Mouse (Mus musculus) neural tube, embryonic 15.5 days (tissue): ENCODE data around the gene Tbc1d22b. TPM values are rescaled to one million over a fixed set of nuclear protein-coding genes. Genes with fewer than 3 reads are reported as not detected.
"Not testable (repeated sequence)": the region's sequence is repeated elsewhere in the genome, so short reads cannot be mapped to it uniquely, and the experiment has no call there.

Experiments
- ATAC-seq: fragments of 200-750 bp; cut with Nextera tagmentation; 2 replicates; pipeline ENCODE4 v1.8.0; 2017; ENCODE audit warnings: mild to moderate bottlenecking, moderate TSS enrichment, moderate library complexity; ENCODE audit not compliant: low FRiP score
- H3K27ac ChIP-seq: fragments of 300-500 bp; sonication (generic); replicated peaks from 2 replicates; pipeline ENCODE4 v1.5.1; 2015; ENCODE audit warnings: mild to moderate bottlenecking, inconsistent platforms
- H3K27me3 ChIP-seq: fragments of 300-500 bp; sonication (generic); replicated peaks from 2 replicates; pipeline ENCODE4 v1.6.1; 2015; ENCODE audit warnings: inconsistent platforms
- H3K36me3 ChIP-seq: fragments of 300-500 bp; sonication (generic); 2 replicates; pipeline ENCODE4 v1.6.1; 2015; ENCODE audit warnings: inconsistent platforms
- H3K4me1 ChIP-seq: fragments of 300-500 bp; sonication (generic); 2 replicates; pipeline ENCODE4 v1.6.1; 2015; ENCODE audit warnings: inconsistent platforms
- H3K4me2 ChIP-seq: fragments of 300-500 bp; sonication (generic); 2 replicates; pipeline ENCODE4 v1.6.1; 2015; ENCODE audit warnings: inconsistent platforms, mild to moderate bottlenecking, moderate library complexity
- H3K4me3 ChIP-seq: fragments of 300-500 bp; sonication (generic); replicated peaks from 2 replicates; pipeline ENCODE4 v1.5.1; 2015; ENCODE audit warnings: mild to moderate bottlenecking, inconsistent platforms
- H3K9ac ChIP-seq: fragments of 300-500 bp; sonication (generic); replicated peaks from 2 replicates; pipeline ENCODE4 v1.6.1; 2015; ENCODE audit warnings: mild to moderate bottlenecking, inconsistent platforms
- H3K9me3 ChIP-seq: fragments of 300-500 bp; sonication (generic); replicated peaks from 2 replicates; pipeline ENCODE4 v1.6.1; 2016; ENCODE audit warnings: inconsistent platforms
- WGBS: fragments of 180-500 bp; shearing (Covaris S2); methylation state at CpG from one replicate; pipeline ENCODE4 v1.1.7; 2015; ENCODE audit warnings: mixed read lengths; 5-methylcytosine and 5-hydroxymethylcytosine counted together
- polyA plus RNA-seq: library from polyadenylated mRNA; unstranded; fragments of >200 nt; fragmentation: Nextera tagmentation; extraction: Ambion mirVana; gene quantifications from 2 replicates; pipeline ENCODE4 v1.2.1, GENCODE M21; 2015

Gene Tbc1d22b
- polyA plus RNA-seq, 1 experiment from 2014 or later, result 25.7 TPM

GRCm38 (mm10) chr17:29603283-29603682 is 53.7 kb downstream of the Tbc1d22b start:
- 30% methylated on average over 6 of the region's 6 CpGs for WGBS
- no peak overlapping the region for H3K4me2 ChIP-seq
- no peaks in the 10 kb centered on the region for H3K4me1 ChIP-seq
- H3K4me3 ChIP-seq, result no peak overlapping the region
- H3K9ac ChIP-seq, result no peak overlapping the region
- H3K27ac ChIP-seq, result no peak overlapping the region
- H3K27me3 ChIP-seq, result no peaks in the 10 kb centered on the region
- ATAC-seq, result no peak
- H3K36me3 ChIP-seq, result peaks cover 29% of the 10 kb centered on the region
- H3K9me3 ChIP-seq, result no peaks in the 10 kb centered on the region

GRCm38 (mm10) chr17:29613453-29613852 is 63.9 kb downstream of the Tbc1d22b start:
- H3K4me1 ChIP-seq, result peaks cover 34% of the 10 kb centered on the region
- not testable (repeated sequence) for H3K36me3 ChIP-seq, H3K4me3 ChIP-seq, H3K27ac ChIP-seq, H3K9me3 ChIP-seq, H3K27me3 ChIP-seq, ATAC-seq, H3K9ac ChIP-seq, H3K4me2 ChIP-seq
- whole genome bisulfite sequencing, result 89% methylated on average over 5 of the region's 5 CpGs

- H3K36me3 ChIP-seq, result peaks cover 12% of the 10 kb centered on the region; the same call in 1 of the 2 replicates
- no peaks in the 10 kb centered on the region for H3K9me3 ChIP-seq
- peak within 1 kb of the TSS; percentile 87 for H3K27ac ChIP-seq
- ATAC-seq, result peak; percentile 90
- peak within 1 kb of the TSS; percentile 79 for H3K9ac ChIP-seq
- peak within 1 kb of the TSS; percentile 67 for H3K4me3 ChIP-seq
- no peaks in the 10 kb centered on the region for H3K27me3 ChIP-seq
- H3K4me1 ChIP-seq, result peaks cover 34% of the 10 kb centered on the region
- peak within 1 kb of the TSS; percentile 84 for H3K4me2 ChIP-seq
- WGBS, result 2% methylated on average over 52 of the region's 52 CpGs
Measured at GRCm38 (mm10) chr17:29614115-29615023, 64.8 kb downstream of the Tbc1d22b start, which contains the start of the genes Rnf8 and Gm28043. Rnf8 (plus strand) TSS chr17:29614790. Gm28043 (plus strand) TSS chr17:29614876.

- H3K36me3 ChIP-seq, result peaks cover 18% of the 10 kb centered on the region
- WGBS, result 0% methylated on average over 40 of the region's 43 CpGs
Measured at GRCm38 (mm10) chr17:29615024-29615551, 65.5 kb downstream of the Tbc1d22b start.

GRCm38 (mm10) chr17:29615616-29616015 is 66.0 kb downstream of the Tbc1d22b start:
- Histone ChIP-seq H3K9ac (peak overlapping the region; percentile 79), H3K4me2 (peak overlapping the region; percentile 84), H3K4me3 (peak overlapping the region; percentile 67), H3K36me3 (peaks cover 19% of the 10 kb centered on the region), H3K27ac (peak overlapping the region; percentile 87; the same call in 1 of the 2 replicates), H3K27me3 (no peaks in the 10 kb centered on the region), H3K9me3 (no peaks in the 10 kb centered on the region), H3K4me1 (peaks cover 34% of the 10 kb centered on the region)
- WGBS, result 10% methylated on average over 4 of the region's 4 CpGs
- no peak for ATAC-seq

More at GRCm38 (mm10) chr17:29615024-29615551, 65.5 kb downstream of the Tbc1d22b start:
- H3K4me1 ChIP-seq, result peaks cover 34% of the 10 kb centered on the region
- H3K4me3 ChIP-seq, result peak overlapping the region; percentile 67
- no peaks in the 10 kb centered on the region for H3K9me3 ChIP-seq
- peak overlapping the region; percentile 79 for H3K9ac ChIP-seq
- H3K4me2 ChIP-seq, result peak overlapping the region; percentile 84
- H3K27ac ChIP-seq, result peak overlapping the region; percentile 87
- peak; percentile 61 for ATAC-seq
- no peaks in the 10 kb centered on the region for H3K27me3 ChIP-seq

- H3K4me2 ChIP-seq, result no peak overlapping the region
- ATAC-seq, result no peak
- no peak overlapping the region for H3K4me3 ChIP-seq
- peaks cover 44% of the 10 kb centered on the region for H3K36me3 ChIP-seq
- no peaks in the 10 kb centered on the region for H3K9me3 ChIP-seq
- H3K27me3 ChIP-seq, result no peaks in the 10 kb centered on the region
- H3K27ac ChIP-seq, result no peak overlapping the region
- H3K4me1 ChIP-seq, result peaks cover 30% of the 10 kb centered on the region
- H3K9ac ChIP-seq, result no peak overlapping the region
- 96% methylated on average over 3 of the region's 3 CpGs for WGBS
Measured at GRCm38 (mm10) chr17:29619231-29619630, 69.6 kb downstream of the Tbc1d22b start.

- H3K4me2 ChIP-seq, result no peak overlapping the region
- H3K27ac ChIP-seq, result no peak overlapping the region
- H3K4me3 ChIP-seq, result no peak overlapping the region
- H3K9ac ChIP-seq, result no peak overlapping the region
- H3K9me3 ChIP-seq, result no peaks in the 10 kb centered on the region
- no peaks in the 10 kb centered on the region for H3K27me3 ChIP-seq
- ATAC-seq, result no peak
- WGBS, result 97% methylated on average over 8 of the region's 8 CpGs
- H3K4me1 ChIP-seq, result no peaks in the 10 kb centered on the region
- peaks cover 74% of the 10 kb centered on the region for H3K36me3 ChIP-seq
Measured at GRCm38 (mm10) chr17:29623488-29623887, 73.9 kb downstream of the Tbc1d22b start.

- Histone ChIP-seq H3K27ac (no peak overlapping the region), H3K4me3 (no peak overlapping the region), H3K27me3 (no peaks in the 10 kb centered on the region), H3K9ac (no peak overlapping the region), H3K4me2 (no peak overlapping the region), H3K9me3 (no peaks in the 10 kb centered on the region), H3K36me3 (peaks cover 84% of the 10 kb centered on the region), H3K4me1 (no peaks in the 10 kb centered on the region)
- 91% methylated on average over 9 of the region's 9 CpGs for WGBS
- ATAC-seq, result no peak
Measured at GRCm38 (mm10) chr17:29627285-29627684, 77.7 kb downstream of the Tbc1d22b start.

- no peak for ATAC-seq
- peaks cover 82% of the 10 kb centered on the region for H3K36me3 ChIP-seq
- WGBS, result 91% methylated on average over 5 of the region's 5 CpGs
- H3K27ac ChIP-seq, result no peak overlapping the region
- no peak overlapping the region for H3K9ac ChIP-seq
- no peak overlapping the region for H3K4me3 ChIP-seq
- no peaks in the 10 kb centered on the region for H3K9me3 ChIP-seq
- H3K4me1 ChIP-seq, result no peaks in the 10 kb centered on the region
- no peaks in the 10 kb centered on the region for H3K27me3 ChIP-seq
- H3K4me2 ChIP-seq, result no peak overlapping the region
Measured at GRCm38 (mm10) chr17:29628946-29629345, 79.4 kb downstream of the Tbc1d22b start.

GRCm38 (mm10) chr17:29629620-29630019 is 80.0 kb downstream of the Tbc1d22b start:
- Histone ChIP-seq H3K9ac (no peak overlapping the region), H3K9me3 (no peaks in the 10 kb centered on the region), H3K27me3 (no peaks in the 10 kb centered on the region), H3K4me2 (no peak overlapping the region), H3K36me3 (peaks cover 84% of the 10 kb centered on the region), H3K4me3 (no peak overlapping the region), H3K4me1 (no peaks in the 10 kb centered on the region), H3K27ac (no peak overlapping the region)
- ATAC-seq, result no peak
- 89% methylated on average over 5 of the region's 5 CpGs for WGBS

GRCm38 (mm10) chr17:29632312-29632711 is 82.7 kb downstream of the Tbc1d22b start:
- Histone ChIP-seq H3K27me3 (no peaks in the 10 kb centered on the region), H3K36me3 (peaks cover 91% of the 10 kb centered on the region), H3K4me2 (no peak overlapping the region), H3K4me3 (no peak overlapping the region), H3K9ac (no peak overlapping the region), H3K4me1 (no peaks in the 10 kb centered on the region), H3K9me3 (no peaks in the 10 kb centered on the region), H3K27ac (no peak overlapping the region)
- 97% methylated on average over 11 of the region's 11 CpGs for WGBS
- no peak for ATAC-seq

GRCm38 (mm10) chr17:29635492-29635891 is 85.9 kb downstream of the Tbc1d22b start:
- H3K4me2 ChIP-seq, result no peak overlapping the region
- no peaks in the 10 kb centered on the region for H3K4me1 ChIP-seq
- no peak for ATAC-seq
- H3K36me3 ChIP-seq, result peaks cover 84% of the 10 kb centered on the region
- H3K27ac ChIP-seq, result no peak overlapping the region
- no peak overlapping the region for H3K4me3 ChIP-seq
- 97% methylated on average over 8 of the region's 8 CpGs for WGBS
- no peak overlapping the region for H3K9ac ChIP-seq
- H3K9me3 ChIP-seq, result no peaks in the 10 kb centered on the region
- no peaks in the 10 kb centered on the region for H3K27me3 ChIP-seq
